9 mouse cellular contexts compared by ENCODE assay signal in the genomic region with DNA sequence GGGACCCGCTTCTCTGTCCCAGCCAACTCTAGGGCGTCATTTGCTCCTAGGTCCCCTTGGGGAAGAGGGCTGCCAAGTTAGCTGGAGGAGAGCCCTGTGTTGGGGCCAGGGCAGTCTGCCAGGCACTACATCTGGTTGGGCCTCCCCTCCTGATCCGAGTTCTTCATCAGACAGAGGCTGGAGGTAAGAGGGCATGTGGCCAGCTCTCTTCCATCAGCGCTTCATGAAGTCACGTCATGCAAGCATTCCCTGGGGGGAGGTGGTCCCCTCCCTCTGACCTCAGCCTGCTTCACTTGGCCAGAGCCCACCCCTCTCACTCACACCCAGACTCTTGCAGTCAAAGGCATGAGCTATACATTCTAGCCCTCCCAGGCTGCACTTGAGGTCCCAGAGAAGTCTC. TPM values are rescaled to one million over a fixed set of nuclear protein-coding genes. Genes with fewer than 3 reads are reported as not detected.
DNase-seq lines count a peak whose midpoint lies in the region; ATAC-seq and TF ChIP-seq lines count a peak whose summit lies in the region.
"Had no signal": no experiment of that assay in that cellular context is flagged by ENCODE, and none has a peak within 500 bp of the region (broad histone marks: within the 10 kb centered on the region; RNA-seq: fewer than 3 reads in every experiment).

No protein-coding gene starts in this region.

- intact Hi-C loops in gastrocnemius, postnatal 36 days (cut with DNase I): no loop called here

- H3K4me2 ChIP-seq in hindbrain, embryonic 13.5 days: no peak overlapping the region
- no peak overlapping the region for H3K4me2 ChIP-seq in kidney, postnatal 0 days (ENCODE audit: low read length)
- no peak overlapping the region for H3K4me2 ChIP-seq in stomach, embryonic 14.5 days (replicated peaks; ENCODE audit: low read depth, low read length)
- no peak overlapping the region for H3K4me2 ChIP-seq in liver, embryonic 12.5 days
- H3K4me2 ChIP-seq: liver, embryonic 13.5 days had no signal

- WGBS in hindbrain, embryonic 13.5 days: 47% methylated on average over 5 of the region's 5 CpGs
- 69% methylated on average over 5 of the region's 5 CpGs for WGBS in hindbrain, embryonic 10.5 days
- 51% methylated on average over 5 of the region's 5 CpGs for WGBS in kidney, postnatal 0 days
- 34% methylated on average over 5 of the region's 5 CpGs for WGBS in stomach, embryonic 14.5 days
- WGBS in liver, embryonic 12.5 days (ENCODE audit: insufficient replicate concordance): 75% methylated on average over 5 of the region's 5 CpGs

- H3K4me1 ChIP-seq in hindbrain, embryonic 13.5 days (replicated peaks): peaks cover 17% of the 10 kb centered on the region
- peaks cover 35% of the 10 kb centered on the region for H3K4me1 ChIP-seq in hindbrain, embryonic 10.5 days (replicated peaks)
- H3K4me1 ChIP-seq in kidney, postnatal 0 days (replicated peaks; ENCODE audit: insufficient read depth, low read length): peaks cover 3% of the 10 kb centered on the region; the same call in 1 of the 2 replicates
- peaks cover 38% of the 10 kb centered on the region for H3K4me1 ChIP-seq in stomach, embryonic 14.5 days (ENCODE audit: control insufficient read depth, insufficient read depth, low read length)
- H3K4me1 ChIP-seq in liver, embryonic 12.5 days: peaks cover 50% of the 10 kb centered on the region

- H3K27me3 ChIP-seq in hindbrain, embryonic 13.5 days: no peaks in the 10 kb centered on the region; the same call in 1 of the 2 replicates
- no peaks in the 10 kb centered on the region for H3K27me3 ChIP-seq in hindbrain, embryonic 10.5 days (ENCODE audit: insufficient read depth, poor library complexity, severe bottlenecking)
- H3K27me3 ChIP-seq in kidney, postnatal 0 days (ENCODE audit: insufficient read depth, low read length): no peaks in the 10 kb centered on the region
- H3K27me3 ChIP-seq in stomach, embryonic 14.5 days (ENCODE audit: control insufficient read depth, insufficient read depth, low read length): no peaks in the 10 kb centered on the region
- H3K27me3 ChIP-seq in liver, embryonic 12.5 days (replicated peaks): no peaks in the 10 kb centered on the region; the same call in 1 of the 2 replicates
- H3K27me3 ChIP-seq: liver, embryonic 13.5 days had no signal

- H3K4me3 ChIP-seq in hindbrain, embryonic 13.5 days: no peak overlapping the region
- H3K4me3 ChIP-seq in hindbrain, embryonic 10.5 days: no peak overlapping the region
- no peak overlapping the region for H3K4me3 ChIP-seq in kidney, postnatal 0 days (replicated peaks; ENCODE audit: low read depth, low read length)
- no peak overlapping the region for H3K4me3 ChIP-seq in stomach, embryonic 14.5 days (ENCODE audit: low read depth, low read length)
- H3K4me3 ChIP-seq in liver, embryonic 12.5 days: no peak overlapping the region
- H3K4me3 ChIP-seq: liver, embryonic 13.5 days had no signal

- H3K9ac ChIP-seq in hindbrain, embryonic 13.5 days: no peak overlapping the region
- H3K9ac ChIP-seq in kidney, postnatal 0 days (ENCODE audit: low read depth, low read length): no peak overlapping the region
- H3K9ac ChIP-seq in stomach, embryonic 14.5 days (replicated peaks; ENCODE audit: low read depth, low read length): no peak overlapping the region
- H3K9ac ChIP-seq in liver, embryonic 12.5 days: no peak overlapping the region
- H3K9ac ChIP-seq: liver, embryonic 13.5 days had no signal

- no peaks in the 10 kb centered on the region for H3K36me3 ChIP-seq in hindbrain, embryonic 13.5 days
- peaks cover 11% of the 10 kb centered on the region; the same call in 1 of the 2 replicates for H3K36me3 ChIP-seq in hindbrain, embryonic 10.5 days
- no peaks in the 10 kb centered on the region for H3K36me3 ChIP-seq in kidney, postnatal 0 days (ENCODE audit: insufficient read depth, low read length)
- H3K36me3 ChIP-seq in stomach, embryonic 14.5 days (ENCODE audit: control insufficient read depth, insufficient read depth, low read length): no peaks in the 10 kb centered on the region
- 0 out of 2 replicates have a peak, but pooled peaks cover 5% of the 10 kb centered on the region for H3K36me3 ChIP-seq in liver, embryonic 12.5 days
- H3K36me3 ChIP-seq: liver, embryonic 13.5 days had no signal

- H3K27ac ChIP-seq in hindbrain, embryonic 13.5 days: no peak overlapping the region; the same call in 1 of the 2 replicates
- H3K27ac ChIP-seq in hindbrain, embryonic 10.5 days: no peak overlapping the region
- H3K27ac ChIP-seq in kidney, postnatal 0 days: no peak overlapping the region
- peak overlapping the region; percentile 55; the same call in 1 of the 2 replicates for H3K27ac ChIP-seq in stomach, embryonic 14.5 days (ENCODE audit: low read length)
- no peak overlapping the region for H3K27ac ChIP-seq in liver, embryonic 12.5 days
- H3K27ac ChIP-seq: liver, embryonic 13.5 days had no signal

- peak; percentile 69 for ATAC-seq in hindbrain, embryonic 13.5 days (ENCODE audit: low FRiP score)
- no peak for ATAC-seq in kidney, postnatal 0 days (replicated peaks; ENCODE audit: low FRiP score, low read depth)
- peak; percentile 60 for ATAC-seq in stomach, embryonic 14.5 days (ENCODE audit: insufficient number of reproducible peaks, insufficient read depth, low FRiP score, low read depth)
- ATAC-seq in liver, embryonic 12.5 days: no peak

- H3K9me3 ChIP-seq in hindbrain, embryonic 13.5 days: no peaks in the 10 kb centered on the region
- no peaks in the 10 kb centered on the region for H3K9me3 ChIP-seq in hindbrain, embryonic 10.5 days
- H3K9me3 ChIP-seq in kidney, postnatal 0 days (replicated peaks; ENCODE audit: low read length): no peaks in the 10 kb centered on the region
- no peaks in the 10 kb centered on the region for H3K9me3 ChIP-seq in stomach, embryonic 14.5 days (ENCODE audit: control insufficient read depth, low read depth, low read length)
- H3K9me3 ChIP-seq in liver, embryonic 12.5 days (replicated peaks): no peaks in the 10 kb centered on the region
- H3K9me3 ChIP-seq: liver, embryonic 13.5 days had no signal

- DNase-seq in hindbrain, embryonic 10.5 days (ENCODE audit: low spot score): no peak
- DNase-seq in Muller cell, postnatal 12 days (ENCODE audit: inconsistent ontology term): peak; percentile 47
- DNase-seq in gastrocnemius, postnatal 36 days: peak; percentile 84 to 89
- peak; percentile 52 for DNase-seq in kidney, postnatal 0 days (ENCODE audit: low spot score)
- no peak for DNase-seq in thymus, postnatal 14 days
- DNase-seq: liver, embryonic 13.5 days had no signal

- TF ChIP-seq CTCF in kidney, postnatal 0 days (IDR thresholded peaks at IDR 0.05; ENCODE audit: low read depth): no peak

RNA-seq across cellular contexts. Expression of gene Sh3pxd2a, which starts 25.8 kb away (rescaled TPM):
- 2.1 and 2.5 TPM in 2 replicates for polyA plus RNA-seq in hindbrain, embryonic 13.5 days (2015; fragmentation: Nextera tagmentation; extraction: Ambion mirVana)
- 2.7 TPM in 2 replicates for polyA plus RNA-seq in hindbrain, embryonic 10.5 days (2016; fragmentation: Nextera tagmentation; extraction: Ambion mirVana)
- 10 to 100 TPM; 35.5 to 36.6 TPM for total RNA-seq in gastrocnemius, postnatal 36 days (2021)
- polyA plus RNA-seq in kidney, postnatal 0 days (2015; fragmentation: Nextera tagmentation; extraction: Ambion mirVana): 4.1 TPM in 2 replicates
- polyA plus RNA-seq in stomach, embryonic 14.5 days (2014; fragmentation: Nextera tagmentation; extraction: Ambion mirVana): 13.6 and 13.7 TPM in 2 replicates
- 1.1 and 1.6 TPM in 2 replicates for polyA plus RNA-seq in liver, embryonic 12.5 days (2016; fragmentation: Nextera tagmentation; extraction: Ambion mirVana)

Comparison
In these comparisons a context has a peak if more than half of its experiments do, and no peak if none do; other contexts are left out.
1. ATAC-seq: peak in hindbrain, embryonic 13.5 days (single experiment) and stomach, embryonic 14.5 days (single experiment); none in kidney, postnatal 0 days (single experiment) and liver, embryonic 12.5 days (single experiment).
2. DNase-seq: peak in Muller cell, postnatal 12 days (single experiment), gastrocnemius, postnatal 36 days (2 of 2) and kidney, postnatal 0 days (single experiment); none in hindbrain, embryonic 10.5 days (single experiment) and thymus, postnatal 14 days (single experiment).